Mouse (Mus musculus): ENCODE data around the gene Cacna1b.

The Cacna1b gene

DNA sequence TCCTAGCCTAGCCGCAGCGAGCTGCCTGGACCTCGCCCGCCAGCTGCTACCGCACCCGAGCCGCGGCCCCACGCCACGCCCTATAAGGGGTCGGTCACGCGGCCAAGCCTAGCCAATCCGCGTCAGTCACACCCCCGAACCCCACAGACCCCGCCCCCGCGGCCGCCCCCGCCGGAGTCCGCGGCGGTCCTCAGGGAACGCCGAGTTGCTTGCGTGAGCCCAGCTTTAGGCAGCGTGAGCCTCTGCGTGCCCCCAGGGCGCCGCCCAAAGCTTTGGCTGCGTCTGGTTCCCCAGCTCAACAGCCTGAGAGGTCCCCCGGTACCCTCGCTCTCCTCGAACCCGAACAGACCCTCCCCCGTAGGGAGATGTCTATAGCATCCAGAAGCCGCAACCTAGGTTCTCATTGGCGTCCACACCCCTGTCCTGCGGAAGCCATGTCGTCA is at the start of gene Cacna1b:
Gene Cacna1b, minus strand, starts transcription at position 38 of the 443 bp plus-strand sequence.
- DNase-seq (ENCODE audit: low spot score), result peak; percentile 16

- no peak for DNase-seq (ENCODE audit: low spot score)
These were observed 46.8 kb upstream of the Cacna1b start for GRCm38 (mm10) chr2:24809746-24810145.

DNA sequence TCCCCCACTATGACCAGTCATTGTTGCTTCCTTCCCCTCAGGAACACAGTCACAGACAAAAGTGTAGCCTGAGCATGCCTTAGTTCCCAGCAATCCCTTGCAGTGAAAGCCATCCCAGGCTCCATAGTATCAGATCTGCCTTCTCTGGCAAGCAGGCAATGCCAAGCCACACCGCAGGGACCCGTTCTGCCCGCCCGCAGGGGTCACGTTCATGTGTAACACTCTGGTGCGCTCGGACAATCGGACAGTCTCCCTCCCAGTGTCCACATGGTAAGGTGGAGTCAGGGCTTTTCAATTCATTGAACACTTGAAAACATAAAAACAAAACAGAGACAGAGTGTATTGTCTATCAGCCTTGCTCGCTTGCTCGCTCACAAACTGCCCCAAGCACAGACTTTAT is 44.7 kb upstream of the Cacna1b start:
- DNase-seq (ENCODE audit: low spot score), result no peak

DNA sequence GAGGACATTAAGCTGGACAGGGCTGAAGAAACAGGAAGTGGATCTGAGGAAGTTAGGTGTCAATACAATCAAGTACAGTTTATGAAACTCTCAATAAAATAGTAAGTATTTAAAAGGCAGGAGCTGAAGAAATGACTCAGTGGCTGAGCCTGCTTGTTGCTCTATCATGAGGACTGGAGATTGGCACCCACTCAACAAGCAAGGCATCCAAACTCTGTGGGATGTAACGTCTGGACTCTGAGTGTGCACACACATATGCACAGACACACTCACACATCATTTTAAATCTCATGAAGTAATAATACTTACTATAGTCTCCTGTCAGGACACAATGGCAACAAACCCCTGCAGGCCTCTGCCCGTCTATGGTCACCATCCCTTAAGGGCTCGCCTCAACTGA is 44.1 kb upstream of the Cacna1b start:
- no peak for DNase-seq (ENCODE audit: low spot score)

GRCm38 (mm10) chr2:24806143-24806542 is 43.2 kb upstream of the Cacna1b start:
- no peak for DNase-seq (ENCODE audit: low spot score)

DNA sequence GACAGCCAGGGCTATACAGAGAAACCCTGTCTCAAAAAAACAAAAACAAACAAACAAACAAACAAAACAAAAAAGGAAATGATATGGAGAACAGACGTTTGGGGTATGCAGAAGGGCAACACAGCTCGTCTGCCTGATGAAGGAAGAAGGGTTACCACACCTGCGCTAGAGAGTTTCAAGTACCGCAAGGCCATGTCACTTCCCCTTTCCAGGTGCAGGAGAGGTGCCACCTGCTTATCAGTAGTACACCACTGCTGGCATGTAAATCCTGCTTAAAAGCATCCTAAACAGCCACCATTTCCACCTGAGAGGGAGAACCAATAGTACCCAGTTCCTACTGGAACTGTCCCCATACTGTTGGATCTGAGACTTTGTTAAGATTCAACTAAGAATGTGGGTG is 42.7 kb upstream of the Cacna1b start:
- DNase-seq (ENCODE audit: low spot score), result no peak

DNA sequence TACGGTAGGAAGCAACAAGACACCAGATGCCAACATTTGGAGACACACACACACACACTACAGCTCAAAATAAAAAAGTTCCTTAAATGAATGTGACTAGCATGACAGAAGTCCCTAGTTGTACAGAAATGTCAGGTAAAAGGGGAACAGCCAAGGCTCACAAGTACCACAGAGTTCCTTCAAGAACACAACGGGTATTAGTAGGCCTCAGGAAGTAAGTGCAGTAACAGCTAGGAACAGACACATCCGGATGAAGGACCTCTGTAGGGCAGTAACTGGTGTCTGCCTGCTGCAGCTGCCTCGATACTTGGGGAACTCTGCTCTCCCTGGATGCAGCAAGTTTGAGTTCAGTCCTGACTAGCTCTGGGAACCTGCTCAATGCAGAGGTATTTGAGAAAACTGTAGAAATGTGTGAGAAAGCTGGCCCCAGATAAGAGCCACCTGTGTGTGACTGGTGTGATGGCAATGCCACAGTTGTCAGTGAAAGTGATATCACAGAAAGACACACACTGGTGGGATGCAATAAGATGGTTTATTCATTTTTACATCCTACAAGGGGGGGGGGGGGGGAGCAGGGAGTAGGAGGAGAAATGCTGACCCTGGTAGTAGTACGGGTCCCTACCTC is 34.0 kb upstream of the Cacna1b start:
- DNase-seq (ENCODE audit: low spot score), result no peak

DNA sequence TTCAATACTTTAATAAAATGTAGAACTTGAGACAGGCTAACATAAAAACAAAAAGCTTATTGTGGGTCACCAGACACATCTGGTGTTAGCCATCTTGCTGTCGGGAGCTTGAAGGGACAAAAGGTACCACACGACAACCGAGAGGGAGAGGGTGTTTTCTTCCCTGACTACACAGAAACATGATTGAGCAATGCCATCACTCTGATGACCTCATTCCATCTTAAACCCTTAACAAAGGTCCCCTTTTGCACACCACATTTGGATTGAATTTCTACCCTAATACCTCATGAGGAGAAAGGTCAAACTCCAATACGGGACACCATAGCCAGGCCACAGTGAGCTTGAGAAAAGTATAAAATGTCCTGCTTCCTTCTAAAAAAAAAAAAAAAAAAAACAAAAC is 24.3 kb upstream of the Cacna1b start:
- DNase-seq (ENCODE audit: low spot score), result no peak

DNA sequence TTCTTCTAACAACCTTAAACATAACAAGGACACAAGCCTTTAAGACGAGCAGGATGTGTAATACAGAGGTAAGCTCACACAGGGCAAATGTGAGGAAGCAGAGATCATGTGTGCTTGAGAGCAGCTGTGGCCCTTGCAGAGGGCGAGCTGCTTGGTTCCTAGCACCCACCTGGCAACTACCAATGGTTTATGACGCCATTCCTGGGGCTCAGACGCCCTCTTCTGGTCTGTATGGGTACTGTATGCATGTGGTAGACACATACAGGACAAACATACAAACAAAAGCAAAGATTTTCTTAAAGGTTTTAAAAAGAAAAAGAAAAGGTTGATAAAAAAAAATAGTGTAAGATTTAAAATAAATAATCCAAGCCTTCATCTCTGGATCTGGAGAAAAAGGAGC is 18.3 kb upstream of the Cacna1b start:
- DNase-seq (ENCODE audit: low spot score), result no peak

DNA sequence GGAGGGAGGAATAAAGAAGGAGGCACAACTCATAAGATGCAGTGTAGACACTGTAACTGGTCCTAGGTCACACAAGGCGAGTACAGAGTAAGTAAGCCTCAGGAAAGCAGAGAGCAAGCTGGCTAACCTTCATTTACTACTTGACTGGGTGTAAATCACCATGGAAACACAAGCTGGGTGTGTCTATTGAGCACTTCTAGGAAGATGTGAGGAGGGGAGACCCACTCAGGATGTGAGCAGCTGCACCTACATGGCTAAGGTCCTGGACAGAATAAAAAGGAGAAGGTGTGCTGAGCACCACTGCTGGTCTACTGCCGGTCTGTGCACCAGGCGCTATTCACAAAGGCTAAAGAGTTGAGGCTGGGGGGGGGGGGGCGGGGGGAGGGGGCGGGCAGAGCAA is 13.9 kb upstream of the Cacna1b start:
- no peak for DNase-seq (ENCODE audit: low spot score)

DNA sequence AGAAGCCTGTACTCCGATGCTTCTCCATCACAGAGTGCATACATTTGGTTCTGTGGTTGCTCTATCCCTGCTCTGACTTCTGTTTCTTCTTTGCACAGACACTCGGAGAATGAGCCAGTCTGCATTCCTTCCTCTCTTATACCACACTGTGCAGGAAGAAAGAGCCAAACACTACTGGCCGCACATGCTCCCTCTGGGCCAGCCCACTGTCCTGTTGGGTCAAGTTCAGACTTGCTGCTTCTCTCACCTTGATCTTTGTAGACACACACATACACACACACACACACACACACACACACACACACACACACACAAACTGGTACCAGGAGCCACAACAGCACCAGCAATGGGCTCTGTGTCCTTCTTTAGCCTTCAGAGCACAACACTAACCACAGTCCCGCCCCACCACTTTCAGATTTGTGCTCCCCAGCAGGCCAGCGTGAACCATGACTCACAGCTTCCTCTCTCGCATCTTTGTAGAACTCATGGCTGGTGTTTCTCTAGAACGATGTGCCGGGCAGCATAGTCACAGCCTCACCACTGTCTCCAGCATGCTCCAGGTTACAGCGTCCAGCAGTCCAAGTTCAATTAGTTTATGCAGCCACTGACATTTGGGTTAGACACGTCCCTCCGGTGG is 13.1 kb upstream of the Cacna1b start:
- DNase-seq (ENCODE audit: low spot score), result no peak

GRCm38 (mm10) chr2:24774832-24775231 is 11.9 kb upstream of the Cacna1b start:
- DNase-seq (ENCODE audit: low spot score), result no peak

DNA sequence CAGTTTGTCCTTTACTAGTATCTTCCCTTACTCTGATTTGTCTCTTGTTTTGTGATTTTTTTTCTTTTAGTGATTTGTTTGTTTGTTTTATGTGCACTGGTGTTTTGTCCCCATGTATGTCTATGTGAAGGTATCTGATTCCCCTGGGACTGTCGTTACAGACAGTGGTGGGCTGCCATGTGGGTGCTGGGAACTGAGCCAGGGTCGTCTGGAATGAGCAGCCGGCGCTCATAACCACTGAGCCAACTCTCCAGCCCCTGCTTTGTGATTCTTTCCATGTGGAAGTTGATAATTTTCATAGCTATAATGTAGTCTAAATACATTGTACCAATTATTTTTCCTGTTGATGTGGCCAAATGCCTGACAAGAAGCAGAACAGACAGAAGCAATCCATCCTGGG is 7.9 kb upstream of the Cacna1b start:
- no peak for DNase-seq (ENCODE audit: low spot score)

- no peak for DNase-seq (ENCODE audit: low spot score)
These were observed 449 bp downstream of the Cacna1b start for GRCm38 (mm10) chr2:24762446-24762960.

DNA sequence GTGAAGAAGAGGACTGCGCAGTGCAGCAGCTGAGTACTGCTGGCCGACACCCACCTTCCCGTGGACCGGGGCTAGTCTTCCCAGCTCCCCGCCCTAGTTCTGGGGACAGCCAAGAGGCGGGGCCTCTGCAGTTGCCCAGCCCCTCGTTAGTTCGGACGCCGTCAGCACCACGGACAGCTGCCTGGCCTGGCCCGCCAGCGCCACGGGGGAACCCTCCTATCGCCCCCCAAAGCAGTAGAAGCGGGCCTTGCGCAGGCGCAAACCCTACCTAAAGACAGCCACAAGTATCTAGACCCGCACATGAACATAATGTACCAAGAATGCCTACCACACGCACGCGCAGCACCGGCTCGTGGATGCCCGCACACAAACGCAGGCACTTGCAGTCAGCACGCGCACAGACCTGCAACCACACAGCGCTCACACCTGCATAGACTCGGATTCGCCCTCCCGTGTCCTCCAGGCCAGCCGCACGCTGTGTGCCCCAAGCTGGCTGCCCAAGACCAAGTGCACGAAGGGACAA is 968 bp downstream of the Cacna1b start:
- DNase-seq (ENCODE audit: low spot score), result no peak

DNA sequence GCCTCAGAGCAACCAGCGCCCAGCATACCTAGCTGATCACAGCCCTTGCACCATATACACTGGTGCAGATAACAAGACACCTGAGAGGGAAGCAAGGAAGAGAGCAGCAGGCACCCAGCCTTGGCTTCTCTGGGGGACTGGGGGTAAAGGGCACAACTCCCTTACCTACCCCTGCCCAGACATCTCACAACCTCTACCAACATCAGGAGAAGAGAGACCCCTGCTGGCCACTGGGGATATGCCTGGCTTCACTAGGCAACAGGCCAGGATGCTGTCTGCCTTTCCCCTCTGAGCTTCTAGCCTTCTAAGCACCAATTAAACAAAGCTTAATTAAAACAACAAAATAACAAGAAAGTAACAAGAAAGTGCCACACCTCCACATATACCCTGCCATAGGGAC is 7.7 kb downstream of the Cacna1b start:
- DNase-seq (ENCODE audit: low spot score), result peak; percentile 61

GRCm38 (mm10) chr2:24752599-24752998 is 10.4 kb downstream of the Cacna1b start:
- no peak for DNase-seq (ENCODE audit: low spot score)

DNA sequence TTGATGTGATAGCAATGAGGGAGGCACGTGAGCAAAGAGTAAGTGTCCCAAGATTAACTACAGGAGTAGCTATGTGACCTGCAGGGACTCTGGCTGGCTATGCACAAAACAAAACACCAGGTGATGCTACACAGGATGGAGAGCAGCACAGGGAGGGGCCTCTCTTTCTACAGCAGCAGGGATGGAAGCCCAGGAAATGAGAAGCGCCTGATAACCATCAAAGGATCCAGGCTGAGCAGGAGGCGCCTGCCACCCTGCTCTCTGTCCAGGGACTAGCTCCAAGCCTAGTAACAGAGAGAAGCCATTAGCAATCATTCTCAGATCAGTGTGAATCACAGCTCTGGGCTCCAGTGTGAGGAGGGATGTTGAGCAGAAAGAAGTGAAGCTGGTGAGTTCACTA is 12.9 kb downstream of the Cacna1b start:
- DNase-seq (ENCODE audit: low spot score), result peak; percentile 31

DNA sequence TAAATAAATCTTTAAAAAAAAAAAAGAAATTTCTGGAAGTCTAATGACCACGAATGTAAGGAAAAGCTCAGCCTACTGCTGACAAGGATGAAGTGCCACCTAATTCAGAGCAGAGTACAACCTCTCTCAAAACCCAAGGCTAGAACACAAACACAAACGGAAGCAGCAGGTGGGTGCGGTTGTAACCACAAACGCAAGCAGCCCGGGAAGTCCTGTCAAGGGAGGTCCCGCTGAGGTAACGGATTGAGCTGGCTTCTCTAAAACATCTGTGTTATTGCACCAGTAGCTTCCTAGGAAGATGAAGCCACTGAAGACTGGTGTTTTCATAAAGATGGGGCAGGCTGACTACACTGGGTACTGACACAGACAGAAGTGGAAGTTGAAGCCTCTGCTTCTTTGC is 15.1 kb downstream of the Cacna1b start:
- peak; percentile 71 for DNase-seq (ENCODE audit: low spot score)

DNA sequence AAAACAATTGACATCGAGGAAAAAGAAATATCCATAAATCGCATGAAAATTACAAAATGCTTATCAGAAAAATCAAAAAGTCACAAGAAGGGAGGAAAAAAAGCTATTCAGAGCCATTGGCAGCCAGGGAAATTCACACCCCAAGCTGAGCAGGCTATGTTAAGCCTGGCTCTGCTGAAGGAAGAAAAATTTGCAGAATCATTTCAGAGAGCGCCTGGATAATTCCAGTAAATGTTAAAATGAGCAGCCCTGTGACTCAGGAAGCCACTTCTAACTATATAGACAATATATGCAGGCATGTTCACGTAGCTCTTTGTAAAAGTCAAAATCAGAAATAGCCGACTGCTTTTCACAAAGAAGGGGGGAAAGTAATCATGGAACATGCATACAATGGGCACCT is 23.3 kb downstream of the Cacna1b start:
- no peak for DNase-seq (ENCODE audit: low spot score)

- DNase-seq (ENCODE audit: low spot score), result peak; percentile 16
These were observed 29.8 kb downstream of the Cacna1b start for GRCm38 (mm10) chr2:24733157-24733556.

GRCm38 (mm10) chr2:24725865-24726264 is 37.1 kb downstream of the Cacna1b start:
- no peak for DNase-seq (ENCODE audit: low spot score)

GRCm38 (mm10) chr2:24719645-24720379 is 43.1 kb downstream of the Cacna1b start:
- DNase-seq (ENCODE audit: low spot score), result no peak
